In the genomic region with DNA sequence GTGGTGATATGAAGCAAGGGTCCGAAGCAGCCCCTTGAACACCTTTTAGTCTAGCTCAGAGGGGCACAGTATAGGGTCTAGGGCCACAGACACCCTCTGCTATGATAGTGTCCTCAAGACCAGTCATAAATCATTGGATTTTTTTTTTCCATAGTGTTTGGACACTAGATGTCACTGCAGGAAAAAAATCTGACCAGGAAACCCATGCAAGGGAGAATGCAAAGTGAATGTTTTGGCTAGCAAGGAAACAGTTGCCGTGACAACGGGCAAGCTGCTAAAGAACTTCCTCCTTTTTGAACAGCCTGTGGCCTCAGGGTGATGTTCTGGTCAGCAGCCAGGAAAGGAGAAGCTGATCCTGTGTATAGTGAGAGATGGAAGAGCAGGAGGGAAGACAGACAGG, we compare ENCODE assay signal across 8 mouse cellular contexts.
DNase-seq lines count a peak whose midpoint lies in the region; ATAC-seq and TF ChIP-seq lines count a peak whose summit lies in the region.

No protein-coding gene starts in this region.

- no peaks in the 10 kb centered on the region for H3K27me3 ChIP-seq in forebrain, embryonic 14.5 days (replicated peaks; ENCODE audit: control insufficient read depth, insufficient read depth, low read length)
- no peaks in the 10 kb centered on the region for H3K27me3 ChIP-seq in lung, postnatal 0 days (replicated peaks; ENCODE audit: insufficient read depth, low read length)

- ATAC-seq in cerebellum, adult (ENCODE audit: insufficient number of reproducible peaks, low FRiP score, low TSS enrichment) = peak; percentile 87
- ATAC-seq in forebrain, embryonic 14.5 days = peak; percentile 68; the same call in 1 of the 2 replicates
- ATAC-seq in hematopoietic stem cell, adult 5-6 weeks (replicated peaks in 1 of 2; ENCODE audit: insufficient read depth in 1 of 2, low FRiP score in 2 of 2, low TSS enrichment in 1 of 2, low read depth in 1 of 2, poor library complexity in 2 of 2, severe bottlenecking in 2 of 2) = peak; percentile 86 to 90
- peak; percentile 84 for ATAC-seq in lung, postnatal 0 days

- H3K4me3 ChIP-seq in forebrain, embryonic 14.5 days (ENCODE audit: low read depth, low read length) = no peak overlapping the region
- H3K4me3 ChIP-seq in lung, postnatal 0 days (ENCODE audit: low read depth, low read length) = no peak overlapping the region

- 0 out of 2 replicates have a peak, but pooled peaks cover 5% of the 10 kb centered on the region for H3K4me1 ChIP-seq in forebrain, embryonic 14.5 days (ENCODE audit: control insufficient read depth, insufficient read depth, low read length)
- no peaks in the 10 kb centered on the region for H3K4me1 ChIP-seq in lung, postnatal 0 days (ENCODE audit: insufficient read depth, low read depth, low read length)

- WGBS in forebrain, embryonic 14.5 days = 43% methylated on average over 3 of the region's 3 CpGs
- WGBS in lung, postnatal 0 days = 28% methylated on average over 3 of the region's 3 CpGs

- H3K4me2 ChIP-seq in forebrain, embryonic 14.5 days (ENCODE audit: low read length) = no peak overlapping the region; the same call in 1 of the 2 replicates
- H3K4me2 ChIP-seq in lung, postnatal 0 days (replicated peaks; ENCODE audit: low read depth, low read length) = no peak overlapping the region

- TF ChIP-seq EP300 in lung, postnatal 0 days (IDR thresholded peaks at IDR 0.05) = no peak

- TF ChIP-seq CTCF in lung, postnatal 0 days (IDR thresholded peaks at IDR 0.05) = peak; percentile 77

- no peaks in the 10 kb centered on the region for H3K9me3 ChIP-seq in forebrain, embryonic 14.5 days (replicated peaks; ENCODE audit: control insufficient read depth, low read length)
- no peaks in the 10 kb centered on the region for H3K9me3 ChIP-seq in lung, postnatal 0 days (ENCODE audit: low read length)

- no peak overlapping the region for H3K27ac ChIP-seq in forebrain, embryonic 14.5 days (ENCODE audit: low read depth, low read length)
- H3K27ac ChIP-seq in lung, postnatal 0 days (ENCODE audit: low read length) = no peak overlapping the region

- no peak overlapping the region for H3K9ac ChIP-seq in forebrain, embryonic 14.5 days (ENCODE audit: low read length)
- no peak overlapping the region for H3K9ac ChIP-seq in lung, postnatal 0 days (replicated peaks; ENCODE audit: low read depth)

- peak; percentile 79 for DNase-seq in Muller cell, postnatal 12 days (ENCODE audit: inconsistent ontology term)
- peak; percentile 94 for DNase-seq in forebrain, embryonic 14.5 days (ENCODE audit: low spot score)
- DNase-seq in layer of hippocampus, adult 8-10 months (ENCODE audit: low spot score in 2 of 2) = peak; percentile 73 to 77
- DNase-seq in lung, postnatal 0 days (ENCODE audit: low spot score) = peak; percentile 93
- peak; percentile 68 for DNase-seq in retina, postnatal 7 days (ENCODE audit: low read depth, low spot score)
- no peak for DNase-seq in thymus, adult 18-20 months

- H3K36me3 ChIP-seq in forebrain, embryonic 14.5 days (ENCODE audit: control insufficient read depth, insufficient read depth, low read length) = no peaks in the 10 kb centered on the region
- no peaks in the 10 kb centered on the region for H3K36me3 ChIP-seq in lung, postnatal 0 days (ENCODE audit: insufficient read depth, low read length)

Comparison
In these comparisons a context has a peak if more than half of its experiments do, and no peak if none do; other contexts are left out.
1. DNase-seq: peak in Muller cell, postnatal 12 days (single experiment), forebrain, embryonic 14.5 days (single experiment), layer of hippocampus, adult 8-10 months (2 of 2), lung, postnatal 0 days (single experiment) and retina, postnatal 7 days (single experiment); none in thymus, adult 18-20 months (0 of 2).
2. Peak in every context shown above with its lines, with median percentiles within 50 percentile points of each other: ATAC-seq.